Mouse (Mus musculus) adrenal gland (tissue): ENCODE results near the gene Ank2.

Experiments used
- intact Hi-C: fragments of 180-260 bp; cut with DNase I; formaldehyde crosslinking; loops from one replicate; pipeline ENCODE4 v1.15.1; 2025
- microRNA-seq, 2 experiments: library from miRNA; unstranded; fragments of <30 nt; microRNA quantifications; one replicate each; pipeline ENCODE4; 2019

Ank2 gene

GRCm38 (mm10) chr3:126920296-126920695, 578.9 kb downstream of the Ank2 start:
- intact Hi-C loops, result no loop called here

GRCm38 (mm10) chr3:126918805-126919473, 580.2 kb downstream of the Ank2 start:
- intact Hi-C loops, result no loop called here

GRCm38 (mm10) chr3:126916381-126916780, 582.8 kb downstream of the Ank2 start:
- intact Hi-C loops, result no loop called here

GRCm38 (mm10) chr3:126903543-126903942, 595.6 kb downstream of the Ank2 start:
- intact Hi-C loops, result loop anchor here (5.0 kb wide), 1 partner anchor 326 kb away; no protein-coding TSS in a partner anchor

DNA sequence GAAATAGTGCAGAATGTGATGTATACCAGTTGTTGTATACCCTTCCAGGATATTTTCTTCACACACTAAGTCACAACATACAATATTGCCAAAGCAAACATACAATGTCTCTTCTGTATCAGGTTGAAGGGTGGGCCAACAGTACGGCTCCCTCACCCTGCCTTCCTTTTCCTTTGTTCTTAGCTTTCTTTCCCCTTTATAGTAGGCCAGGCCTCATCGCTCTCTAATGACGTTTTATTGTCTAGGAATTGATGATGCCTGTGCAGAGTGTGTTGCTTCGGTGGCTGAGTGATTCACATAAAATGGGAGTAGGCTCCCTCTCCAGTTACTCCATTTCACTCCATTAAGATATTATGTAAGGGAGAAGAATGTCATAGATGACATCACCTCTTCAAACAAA, 612.5 kb downstream of the Ank2 start:
- intact Hi-C loops, result no loop called here

GRCm38 (mm10) chr3:126886090-126886489, 613.1 kb downstream of the Ank2 start:
- intact Hi-C loops, result no loop called here

GRCm38 (mm10) chr3:126878233-126878632, 620.9 kb downstream of the Ank2 start:
- intact Hi-C loops, result no loop called here

Small RNA genes within 50 kb of the gene (microRNA-seq; reads per million reads assigned to microRNA genes)
- gene Gm44494, result 0 reads per million in 2 experiments
- 0.34 to 4.1 reads per million in 2 experiments for gene Mir302a
- gene Mir302b, result 1.3 to 2.7 reads per million in 2 experiments
- gene Mir302c, result 0.46 to 0.49 reads per million in 2 experiments
- 1.8 to 3.6 reads per million in 2 experiments for gene Mir302d
- gene Mir367, result 0 reads per million in 2 experiments
